24 mouse cellular contexts compared by ENCODE assay signal in genomic region chr5:17571571-17571970, GRCm38 (mm10). TPM values are rescaled to one million over a fixed set of nuclear protein-coding genes. Genes with fewer than 3 reads are reported as not detected.
DNase-seq lines count a peak whose midpoint lies in the region; ATAC-seq and TF ChIP-seq lines count a peak whose summit lies in the region.
"Had no signal": no experiment of that assay in that cellular context is flagged by ENCODE, and none has a peak within 500 bp of the region (broad histone marks: within the 10 kb centered on the region; RNA-seq: fewer than 3 reads in every experiment).

No protein-coding gene starts in this region.

- ATAC-seq in lung, embryonic 14.5 days (ENCODE audit: insufficient read depth): 0 out of 2 replicates have a peak, but pooled peaks have one; percentile 14
- ATAC-seq in intestine, embryonic 14.5 days (replicated peaks; ENCODE audit: low FRiP score, low TSS enrichment, low read depth): peak; percentile 71
- ATAC-seq in lung, postnatal 0 days: peak; percentile 55
- peak; percentile 89 for ATAC-seq in stomach, embryonic 16.5 days (ENCODE audit: insufficient read depth, low FRiP score)
- ATAC-seq in forebrain, embryonic 11.5 days (replicated peaks; ENCODE audit: low FRiP score): no peak
- ATAC-seq: activated CD4-positive, CD25-positive, alpha-beta regulatory T cell, adult 4 months; CD4-positive, CD25-positive, alpha-beta regulatory T cell, adult 4 months; forebrain, embryonic 16.5 days; midbrain, embryonic 15.5 days had no signal

- 54% methylated on average over 6 of the region's 6 CpGs for WGBS in lung, embryonic 14.5 days
- 66% methylated on average over 6 of the region's 6 CpGs for WGBS in intestine, embryonic 14.5 days
- whole genome bisulfite sequencing in lung, postnatal 0 days: 50% methylated on average over 6 of the region's 6 CpGs
- 57% methylated on average over 6 of the region's 6 CpGs for WGBS in stomach, embryonic 16.5 days
- 91% methylated on average over 6 of the region's 6 CpGs for WGBS in forebrain, embryonic 11.5 days

- peak; percentile 48 for DNase-seq in lung, embryonic 14.5 days
- no peak for DNase-seq in lung, postnatal 4 days
- DNase-seq in intestine, embryonic 14.5 days (ENCODE audit: low spot score): no peak
- DNase-seq in lung, postnatal 0 days (ENCODE audit: low spot score): peak; percentile 87
- DNase-seq in gastrocnemius, postnatal 14 days: no peak
- no peak for DNase-seq in forebrain, embryonic 11.5 days (ENCODE audit: low spot score)
- no peak for DNase-seq in adipocyte (ENCODE audit: low spot score)
- DNase-seq: adrenal gland, postnatal 14 days; cerebellum, adult 8-10 months; cerebellum, postnatal 36 days; gastrocnemius, postnatal 25 days; heart, adult 18-20 months; heart, postnatal 14 days; kidney, adult 9 months; kidney, postnatal 14 days; right cerebral cortex, postnatal 25 days had no signal

- no peak overlapping the region for H3K4me2 ChIP-seq in lung, embryonic 14.5 days
- peak overlapping the region; percentile 20; the same call in 1 of the 2 replicates for H3K4me2 ChIP-seq in intestine, embryonic 14.5 days (ENCODE audit: low read length)
- no peak overlapping the region for H3K4me2 ChIP-seq in lung, postnatal 0 days (replicated peaks; ENCODE audit: low read depth, low read length)
- H3K4me2 ChIP-seq in stomach, embryonic 16.5 days (ENCODE audit: low read depth, low read length): no peak overlapping the region
- H3K4me2 ChIP-seq in forebrain, embryonic 11.5 days (ENCODE audit: low read depth, low read length, severe bottlenecking): no peak overlapping the region
- H3K4me2 ChIP-seq: heart, embryonic 13.5 days; midbrain, embryonic 15.5 days; neural tube, embryonic 12.5 days had no signal

- peak; percentile 82 for TF ChIP-seq EP300 in lung, postnatal 0 days (IDR thresholded peaks at IDR 0.05)

- no peak overlapping the region for H3K9ac ChIP-seq in lung, embryonic 14.5 days
- no peak overlapping the region for H3K9ac ChIP-seq in intestine, embryonic 14.5 days (ENCODE audit: low read length)
- no peak overlapping the region for H3K9ac ChIP-seq in lung, postnatal 0 days (replicated peaks; ENCODE audit: low read depth)
- H3K9ac ChIP-seq in stomach, embryonic 16.5 days (ENCODE audit: low read length): no peak overlapping the region
- H3K9ac ChIP-seq in forebrain, embryonic 11.5 days (ENCODE audit: low read length): no peak overlapping the region
- H3K9ac ChIP-seq: heart, embryonic 13.5 days; midbrain, embryonic 15.5 days; neural tube, embryonic 12.5 days had no signal

- no peak overlapping the region for H3K4me3 ChIP-seq in lung, embryonic 14.5 days (ENCODE audit: low read depth, low read length)
- H3K4me3 ChIP-seq in intestine, embryonic 14.5 days (ENCODE audit: low read depth, low read length): no peak overlapping the region
- no peak overlapping the region for H3K4me3 ChIP-seq in lung, postnatal 0 days (ENCODE audit: low read depth, low read length)
- H3K4me3 ChIP-seq in stomach, embryonic 16.5 days (replicated peaks; ENCODE audit: low read length): no peak overlapping the region
- H3K4me3 ChIP-seq in forebrain, embryonic 11.5 days (ENCODE audit: low read depth, low read length): no peak overlapping the region
- H3K4me3 ChIP-seq: heart, embryonic 13.5 days; layer of hippocampus, adult 2 months; midbrain, embryonic 15.5 days; neural tube, embryonic 12.5 days had no signal

- TF ChIP-seq CTCF in lung, embryonic 14.5 days (IDR thresholded peaks at IDR 0.05; ENCODE audit: low read depth): no peak
- TF ChIP-seq CTCF in lung, postnatal 0 days (IDR thresholded peaks at IDR 0.05): no peak

- H3K4me1 ChIP-seq in lung, embryonic 14.5 days (ENCODE audit: insufficient read depth): no peaks in the 10 kb centered on the region
- no peaks in the 10 kb centered on the region; the same call in 1 of the 2 replicates for H3K4me1 ChIP-seq in intestine, embryonic 14.5 days (replicated peaks; ENCODE audit: control insufficient read depth, insufficient read depth, low read length)
- H3K4me1 ChIP-seq in lung, postnatal 0 days (ENCODE audit: insufficient read depth, low read depth, low read length): no peaks in the 10 kb centered on the region
- H3K4me1 ChIP-seq in stomach, embryonic 16.5 days (ENCODE audit: control insufficient read depth, insufficient read depth, low read length): peaks cover 2% of the 10 kb centered on the region; the same call in 1 of the 2 replicates
- no peaks in the 10 kb centered on the region; the same call in 1 of the 2 replicates for H3K4me1 ChIP-seq in forebrain, embryonic 11.5 days (replicated peaks; ENCODE audit: control insufficient read depth, insufficient read depth, low read length)
- H3K4me1 ChIP-seq: neural tube, embryonic 12.5 days had no signal

- H3K27me3 ChIP-seq in lung, embryonic 14.5 days (ENCODE audit: insufficient read depth, low read length): no peaks in the 10 kb centered on the region
- H3K27me3 ChIP-seq in intestine, embryonic 14.5 days (replicated peaks; ENCODE audit: control insufficient read depth, insufficient read depth, low read length): 0 out of 2 replicates have a peak, but pooled peaks cover 4% of the 10 kb centered on the region
- no peaks in the 10 kb centered on the region for H3K27me3 ChIP-seq in lung, postnatal 0 days (replicated peaks; ENCODE audit: insufficient read depth, low read length)
- H3K27me3 ChIP-seq in stomach, embryonic 16.5 days (ENCODE audit: control insufficient read depth, insufficient read depth, low read length): no peaks in the 10 kb centered on the region
- H3K27me3 ChIP-seq in forebrain, embryonic 11.5 days (ENCODE audit: control insufficient read depth, insufficient read depth, low read length): no peaks in the 10 kb centered on the region
- H3K27me3 ChIP-seq: heart, embryonic 13.5 days; midbrain, embryonic 15.5 days; neural tube, embryonic 12.5 days had no signal

- H3K9me3 ChIP-seq in lung, embryonic 14.5 days (ENCODE audit: low read depth, low read length): no peaks in the 10 kb centered on the region
- H3K9me3 ChIP-seq in intestine, embryonic 14.5 days (ENCODE audit: control insufficient read depth, low read length): no peaks in the 10 kb centered on the region
- H3K9me3 ChIP-seq in lung, postnatal 0 days (ENCODE audit: low read length): no peaks in the 10 kb centered on the region
- no peaks in the 10 kb centered on the region for H3K9me3 ChIP-seq in stomach, embryonic 16.5 days (replicated peaks; ENCODE audit: control insufficient read depth, low read length)
- H3K9me3 ChIP-seq in forebrain, embryonic 11.5 days (ENCODE audit: control insufficient read depth, low read length): no peaks in the 10 kb centered on the region
- H3K9me3 ChIP-seq: heart, embryonic 13.5 days; midbrain, embryonic 15.5 days; neural tube, embryonic 12.5 days had no signal

- peak overlapping the region; percentile 34; the same call in 1 of the 2 replicates for H3K27ac ChIP-seq in lung, embryonic 14.5 days (ENCODE audit: low read depth)
- peak overlapping the region; percentile 48; the same call in 1 of the 2 replicates for H3K27ac ChIP-seq in intestine, embryonic 14.5 days (ENCODE audit: low read depth)
- H3K27ac ChIP-seq in lung, postnatal 0 days (ENCODE audit: low read length): no peak overlapping the region; the same call in 1 of the 2 replicates
- peak overlapping the region; percentile 74 for H3K27ac ChIP-seq in stomach, embryonic 16.5 days (ENCODE audit: low read length)
- H3K27ac ChIP-seq in forebrain, embryonic 11.5 days (ENCODE audit: low read depth, low read length): no peak overlapping the region
- H3K27ac ChIP-seq: heart, embryonic 13.5 days; layer of hippocampus, adult 2 months; midbrain, embryonic 15.5 days; neural tube, embryonic 12.5 days had no signal

- no peaks in the 10 kb centered on the region for H3K36me3 ChIP-seq in lung, embryonic 14.5 days (ENCODE audit: insufficient read depth)
- H3K36me3 ChIP-seq in intestine, embryonic 14.5 days (ENCODE audit: control insufficient read depth, insufficient read depth, low read length): no peaks in the 10 kb centered on the region
- no peaks in the 10 kb centered on the region for H3K36me3 ChIP-seq in lung, postnatal 0 days (ENCODE audit: insufficient read depth, low read length)
- H3K36me3 ChIP-seq in stomach, embryonic 16.5 days (ENCODE audit: control insufficient read depth, insufficient read depth, low read length): no peaks in the 10 kb centered on the region
- H3K36me3 ChIP-seq in forebrain, embryonic 11.5 days (ENCODE audit: control insufficient read depth, insufficient read depth, low read length): no peaks in the 10 kb centered on the region
- H3K36me3 ChIP-seq: heart, embryonic 13.5 days; midbrain, embryonic 15.5 days; neural tube, embryonic 12.5 days had no signal

- intact Hi-C loops in gastrocnemius, postnatal 14 days (cut with DNase I; ENCODE audit: low total_unique reads): no loop called here

RNA-seq across cellular contexts. Expression of gene Sema3c, which starts 2.5 kb away (rescaled TPM):
- polyA plus RNA-seq in lung, embryonic 14.5 days (2014; fragmentation: Nextera tagmentation; extraction: Ambion mirVana): 31.3 and 37.3 TPM in 2 replicates
- polyA plus RNA-seq in intestine, embryonic 14.5 days (2014; fragmentation: Nextera tagmentation; extraction: Ambion mirVana): 58.7 and 65.3 TPM in 2 replicates
- polyA plus RNA-seq in lung, postnatal 0 days (2015; fragmentation: Nextera tagmentation; extraction: Ambion mirVana): 42.9 and 50.7 TPM in 2 replicates
- polyA plus RNA-seq in stomach, embryonic 16.5 days (2015; fragmentation: Nextera tagmentation; extraction: Ambion mirVana): 70.3 and 75.0 TPM in 2 replicates
- 10 to 100 TPM; 63.4 to 96.1 TPM for total RNA-seq in gastrocnemius, postnatal 14 days (2021)
- polyA plus RNA-seq in forebrain, embryonic 11.5 days (2014; fragmentation: Nextera tagmentation; extraction: Ambion mirVana): 16.1 and 16.2 TPM in 2 replicates
- polyA plus RNA-seq: CD4-positive, CD25-positive, alpha-beta regulatory T cell, adult 4 months had no signal

Comparison
In these comparisons a context has a peak if more than half of its experiments do, and no peak if none do; other contexts are left out.
1. DNase-seq: peak in lung, embryonic 14.5 days (single experiment) and lung, postnatal 0 days (single experiment); none in lung, postnatal 4 days (0 of 2), intestine, embryonic 14.5 days (single experiment), gastrocnemius, postnatal 14 days (single experiment), forebrain, embryonic 11.5 days (single experiment) and adipocyte (single experiment).
2. H3K27ac ChIP-seq: peak in lung, embryonic 14.5 days (single experiment), intestine, embryonic 14.5 days (single experiment) and stomach, embryonic 16.5 days (single experiment); none in lung, postnatal 0 days (single experiment) and forebrain, embryonic 11.5 days (single experiment).